Mouse (Mus musculus) urinary bladder, postnatal 25 days (tissue): ENCODE measurements around the gene Pank4.

ENCODE experiments used
- DNase-seq: peaks from one replicate; pipeline ENCODE4 v3.0.0; 2022; ENCODE audit warnings: low spot score

Gene Pank4

DNA sequence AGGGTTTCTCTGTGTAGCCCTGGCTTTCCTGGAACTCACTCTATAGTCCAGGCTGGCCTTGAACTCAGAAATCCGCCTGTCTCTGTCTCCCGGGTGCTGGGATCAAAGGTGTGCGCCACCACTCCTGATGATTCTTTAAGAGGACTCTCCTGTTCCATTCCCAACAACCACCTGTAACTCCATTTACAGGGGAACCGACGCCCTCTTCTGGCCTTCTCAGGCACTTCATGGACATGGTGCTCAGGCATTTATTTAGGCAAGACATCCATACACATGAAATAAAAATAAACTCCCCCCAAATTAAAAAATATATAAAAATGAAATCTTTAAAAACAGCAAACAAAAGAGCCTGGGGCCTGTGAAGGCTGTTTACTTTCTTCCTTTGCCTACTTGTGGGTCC lies 3.2 kb downstream of the Pank4 start:
- no peak for DNase-seq

GRCm38 (mm10) chr4:154972546-154972945 lies 8.6 kb downstream of the Pank4 start:
- DNase-seq = no peak

- DNase-seq = no peak
Measured at GRCm38 (mm10) chr4:154974163-154974611, 10.3 kb downstream of the Pank4 start.

DNA sequence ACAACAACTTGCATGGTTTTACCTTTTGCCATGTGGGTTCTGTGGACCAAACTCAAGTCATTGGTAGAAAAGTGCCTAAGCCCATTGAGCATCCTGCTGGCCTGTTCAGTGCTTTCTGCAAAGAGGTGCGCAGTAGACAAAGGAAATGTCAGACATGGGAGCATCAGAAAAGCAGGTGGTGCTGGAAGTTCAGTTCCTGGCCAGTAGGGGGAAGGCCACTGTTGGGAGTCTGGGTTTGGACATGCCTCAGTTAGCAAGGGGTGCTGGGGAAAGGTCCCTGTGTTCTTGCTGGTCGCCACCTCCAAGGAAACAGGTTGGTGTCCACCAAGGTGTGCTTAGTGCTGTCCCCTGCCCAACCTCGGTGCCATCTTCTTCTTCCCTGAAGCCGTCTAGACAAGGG lies 16.2 kb downstream of the Pank4 start:
- DNase-seq = no peak

GRCm38 (mm10) chr4:154981076-154981475 lies 17.2 kb downstream of the Pank4 start:
- DNase-seq = no peak

- DNase-seq = no peak
Measured at GRCm38 (mm10) chr4:154981530-154981929, 17.6 kb downstream of the Pank4 start.

- no peak for DNase-seq
Measured at GRCm38 (mm10) chr4:154982247-154983120, 18.6 kb downstream of the Pank4 start.

- no peak for DNase-seq
Measured at GRCm38 (mm10) chr4:154983767-154984166, 19.8 kb downstream of the Pank4 start.

GRCm38 (mm10) chr4:154985151-154985777 lies 21.3 kb downstream of the Pank4 start:
- no peak for DNase-seq

- DNase-seq = peak; percentile 74
Measured at GRCm38 (mm10) chr4:154986096-154986495, 22.2 kb downstream of the Pank4 start.

DNA sequence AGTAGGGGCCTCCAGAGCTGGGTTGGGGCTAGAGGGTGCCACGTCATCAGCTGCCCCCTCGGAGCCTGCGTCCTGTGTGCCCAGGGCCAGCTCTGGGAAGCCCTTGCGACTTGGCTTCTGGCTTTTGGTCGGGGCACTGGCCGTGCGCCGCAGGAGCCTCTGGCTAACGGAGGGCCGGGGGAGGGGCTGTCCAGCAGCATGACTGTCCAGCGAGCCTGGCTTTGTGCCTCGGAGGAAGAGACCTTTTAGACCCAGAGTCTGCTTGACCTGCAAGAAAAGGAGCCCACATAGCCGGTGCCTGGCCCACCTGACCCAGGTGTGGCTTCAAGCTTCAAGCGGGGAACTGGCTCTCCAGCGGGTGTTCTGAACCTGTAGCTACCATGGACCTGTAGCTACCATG lies 22.8 kb downstream of the Pank4 start:
- DNase-seq = no peak

GRCm38 (mm10) chr4:154994876-154995275 lies 31.0 kb downstream of the Pank4 start:
- DNase-seq = no peak

DNA sequence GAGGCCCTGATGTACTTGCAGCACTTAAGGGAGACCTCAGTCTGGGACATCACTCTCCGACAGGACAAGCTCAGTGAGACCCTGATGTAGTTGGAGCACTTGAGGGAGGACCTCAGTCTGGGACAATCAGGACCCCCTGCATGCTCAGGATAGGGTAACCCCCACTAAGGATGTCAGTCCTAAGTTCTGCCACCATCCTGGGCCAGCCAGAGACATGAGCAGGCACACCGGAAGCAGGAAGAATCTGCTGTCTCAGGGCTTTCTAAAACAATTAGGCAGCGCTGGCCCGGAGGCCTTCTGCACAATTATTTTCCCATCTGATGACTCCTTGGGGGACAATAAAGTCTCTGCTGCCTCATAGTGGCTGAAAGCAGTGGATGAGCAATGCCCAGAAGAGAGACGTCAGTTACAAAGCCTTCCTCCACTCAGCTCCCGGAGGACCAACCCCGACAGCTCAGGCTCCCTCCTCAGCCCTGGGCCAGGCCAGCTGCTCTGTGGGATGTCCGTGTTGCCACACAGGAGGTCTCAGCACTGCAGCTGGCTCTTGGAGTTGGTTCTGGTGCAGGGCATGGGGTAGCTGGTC lies 32.7 kb downstream of the Pank4 start:
- no peak for DNase-seq

DNA sequence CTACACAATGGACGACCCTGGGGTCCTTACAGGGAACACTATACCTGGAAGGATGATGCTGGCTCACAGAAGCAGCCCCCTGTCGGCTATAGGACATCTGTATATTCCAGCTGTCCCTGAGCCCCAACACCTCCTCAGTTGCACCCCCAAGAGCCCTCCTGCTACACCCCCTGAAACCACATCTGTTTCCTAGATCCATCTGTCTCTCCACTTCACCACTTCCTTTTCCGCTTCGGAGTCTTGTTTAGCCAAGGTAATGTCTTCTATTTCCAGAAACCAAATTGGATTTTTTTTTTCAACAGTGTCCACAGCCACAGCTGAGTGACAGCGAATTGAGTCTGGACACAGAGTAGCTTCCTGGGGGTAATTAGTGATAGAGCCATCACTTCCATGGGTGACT lies 35.5 kb downstream of the Pank4 start:
- no peak for DNase-seq

GRCm38 (mm10) chr4:155005278-155005677 lies 41.4 kb downstream of the Pank4 start:
- no peak for DNase-seq

GRCm38 (mm10) chr4:155006296-155006695 lies 42.4 kb downstream of the Pank4 start:
- DNase-seq = no peak

DNA sequence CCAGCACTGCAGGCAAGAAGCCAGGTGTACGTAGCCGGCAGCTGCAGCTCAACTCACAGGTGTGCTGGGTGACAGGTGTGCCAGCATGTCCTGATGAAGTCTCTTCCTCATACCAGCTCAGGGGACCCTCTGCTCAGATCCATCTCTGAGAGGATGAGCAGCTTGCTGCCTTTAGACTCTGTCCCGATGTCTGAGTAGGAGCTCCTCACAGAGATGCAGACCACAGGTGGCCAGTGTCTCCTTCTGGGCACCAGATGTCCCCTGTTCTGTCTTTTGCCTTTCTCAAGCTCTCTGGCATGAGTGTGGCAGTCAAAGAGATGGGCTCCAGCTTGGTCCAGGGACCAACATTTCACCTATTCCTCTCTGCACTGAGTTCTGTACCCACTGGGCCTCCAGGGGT lies 43.7 kb downstream of the Pank4 start:
- no peak for DNase-seq

DNA sequence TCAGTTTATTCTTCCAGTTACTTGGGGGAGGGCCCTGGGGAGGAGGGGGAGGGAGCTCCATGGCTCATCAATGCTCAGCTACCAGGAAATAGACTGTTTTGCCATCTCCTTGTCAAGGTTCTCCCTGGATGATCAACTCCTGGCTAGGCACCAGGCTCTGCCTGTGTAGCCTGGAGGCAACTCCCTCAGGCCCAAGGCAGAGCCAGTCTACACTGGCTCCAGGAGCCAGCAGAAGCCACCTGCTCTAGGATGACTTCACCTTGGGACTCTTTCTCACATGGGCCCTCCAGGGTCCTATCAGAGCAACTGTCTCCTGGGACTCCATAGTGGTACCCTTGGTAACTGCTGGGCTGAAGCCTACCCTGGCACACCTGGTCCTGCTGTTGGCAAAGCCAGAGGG lies 44.2 kb downstream of the Pank4 start:
- DNase-seq = no peak

DNA sequence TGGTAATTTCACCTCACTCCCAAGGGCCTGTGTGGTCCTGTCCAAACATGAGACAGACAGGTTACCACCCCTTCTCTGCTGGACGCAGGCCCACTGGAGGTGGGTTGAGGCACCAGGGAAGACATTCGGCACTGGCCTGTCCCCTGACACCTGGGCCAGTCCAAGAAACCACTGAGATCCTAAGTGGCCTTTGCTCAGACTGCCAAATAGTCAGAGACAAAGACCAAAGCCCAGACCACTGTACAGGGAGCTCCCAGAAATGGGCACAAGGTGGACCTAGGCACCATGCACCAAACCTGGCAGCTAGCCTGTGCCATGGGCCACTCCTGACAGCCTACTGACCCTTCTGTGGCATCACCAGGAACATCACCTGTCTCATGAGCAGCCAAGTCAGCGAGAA lies 45.3 kb downstream of the Pank4 start:
- no peak for DNase-seq

- no peak for DNase-seq
Measured at GRCm38 (mm10) chr4:155010870-155011269, 46.9 kb downstream of the Pank4 start.

GRCm38 (mm10) chr4:155011312-155012025 lies 47.5 kb downstream of the Pank4 start:
- no peak for DNase-seq

- no peak for DNase-seq
Measured at GRCm38 (mm10) chr4:155012115-155012514, 48.2 kb downstream of the Pank4 start.
